Mouse (Mus musculus) embryo, embryonic 11.5 days (tissue): ENCODE data around the gene Bcas3.

Source experiments
- DNase-seq: peaks from one replicate; pipeline ENCODE4 v3.0.0-alpha.2; 2012; ENCODE audit warnings: low read depth, low spot score

The Bcas3 gene

DNA sequence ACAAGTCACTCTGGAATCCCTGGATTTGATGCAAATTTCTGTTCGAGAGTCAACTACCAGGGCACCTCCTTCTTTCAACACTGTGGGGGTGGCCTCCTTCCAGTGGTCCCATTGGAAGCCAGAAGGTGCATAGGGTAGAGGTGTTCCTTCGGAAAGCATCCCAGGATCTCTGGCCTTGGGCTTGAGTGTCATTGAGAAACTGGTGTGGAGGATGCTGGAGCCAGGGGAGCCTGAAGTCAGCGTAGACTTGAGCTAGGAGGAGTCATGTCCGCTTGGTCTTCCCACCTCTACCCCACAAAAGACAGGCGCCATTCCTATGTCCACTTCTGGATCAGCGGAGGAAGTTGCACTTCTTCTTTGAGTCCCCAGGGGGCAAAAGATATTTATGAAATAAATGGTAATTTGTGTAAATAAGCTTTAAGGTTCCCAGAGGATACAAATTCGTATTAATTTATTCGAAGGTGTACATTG lies 488.3 kb downstream of the Bcas3 start:
- no peak for DNase-seq

- peak; percentile 72 for DNase-seq
Observed at GRCm38 (mm10) chr11:85841980-85842379, 489.0 kb downstream of the Bcas3 start.

DNA sequence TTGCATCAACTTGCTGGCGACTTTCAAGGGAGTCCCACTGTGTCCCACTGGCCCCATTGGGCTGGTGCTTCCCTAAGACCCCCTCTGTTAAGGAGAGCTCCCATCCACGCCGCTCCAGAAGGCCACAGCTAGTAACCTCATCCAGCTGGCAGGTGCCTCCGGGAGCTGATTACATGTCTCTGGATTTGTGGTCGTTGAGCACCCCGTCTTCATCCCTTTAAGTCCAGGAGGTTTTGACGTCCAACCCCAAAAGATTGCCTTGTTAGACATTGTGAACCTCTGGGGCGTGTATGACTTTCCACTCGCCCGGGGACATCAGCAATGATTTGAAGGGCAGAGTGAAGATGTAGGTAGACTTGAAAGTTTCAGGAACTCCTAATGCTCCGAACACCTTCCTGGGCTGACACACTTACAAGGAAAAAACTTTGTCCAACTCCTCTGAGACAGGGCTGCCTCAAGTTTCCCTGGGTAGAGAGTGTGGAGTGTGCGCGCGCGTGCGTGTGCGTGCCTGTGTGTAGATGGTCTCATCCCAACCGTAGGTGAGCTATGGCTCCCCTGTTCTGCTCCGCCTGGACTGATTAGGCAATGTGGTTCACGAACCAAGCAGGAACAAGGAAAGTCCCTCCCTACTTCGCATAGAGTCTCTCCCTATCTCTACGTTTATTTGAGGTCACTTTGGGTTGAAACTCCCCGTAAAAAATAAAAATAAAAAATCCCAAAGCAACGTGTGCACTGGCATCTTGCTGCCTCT lies 489.8 kb downstream of the Bcas3 start:
- DNase-seq, result no peak

- DNase-seq, result peak; percentile 69
Observed at GRCm38 (mm10) chr11:85843347-85843692, 490.4 kb downstream of the Bcas3 start.

- peak; percentile 87 for DNase-seq
Observed at GRCm38 (mm10) chr11:85844144-85844965, 491.4 kb downstream of the Bcas3 start.

GRCm38 (mm10) chr11:85844971-85845370 lies 492.0 kb downstream of the Bcas3 start:
- DNase-seq, result no peak

- DNase-seq, result no peak
Observed at GRCm38 (mm10) chr11:85845921-85846320, 493.0 kb downstream of the Bcas3 start.

DNA sequence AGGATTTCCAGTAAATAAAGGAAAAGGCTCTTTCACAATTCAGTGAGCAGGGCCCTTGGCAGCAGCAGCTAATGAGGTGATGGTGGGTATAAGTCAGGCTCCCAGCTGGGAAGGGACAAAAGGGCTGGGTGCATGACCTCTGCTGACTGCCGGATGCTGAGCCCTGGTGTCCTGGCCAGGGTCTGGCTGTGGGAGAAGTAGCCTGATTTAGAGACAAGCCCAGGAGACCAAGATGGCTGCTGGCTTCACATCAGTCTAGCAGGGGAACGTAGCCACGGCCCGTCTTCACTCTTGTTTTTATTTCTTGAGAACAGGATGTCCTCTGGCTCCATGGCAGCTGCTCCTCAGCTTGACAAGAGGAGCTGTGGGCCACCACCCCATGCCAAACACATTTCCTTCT lies 493.5 kb downstream of the Bcas3 start:
- no peak for DNase-seq

DNA sequence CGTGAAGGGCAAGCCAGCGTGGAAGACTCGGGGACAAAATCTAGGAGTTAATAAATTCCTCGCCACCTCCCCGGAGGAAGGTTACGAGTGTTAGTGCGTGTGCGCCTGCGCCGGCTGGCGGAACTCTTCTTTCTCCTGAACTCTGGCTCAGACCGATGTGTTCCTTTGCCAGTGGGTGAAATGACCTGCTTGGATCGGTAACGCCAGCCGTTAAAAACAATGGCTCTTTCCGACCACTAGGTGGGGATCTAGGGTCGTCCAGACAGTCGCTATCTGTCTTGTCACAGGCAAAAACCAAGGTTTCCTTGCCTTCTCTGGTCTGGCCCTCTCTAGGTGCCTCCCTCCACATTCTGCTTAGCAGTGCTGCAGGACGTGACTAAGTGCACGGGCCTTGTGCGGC lies 496.1 kb downstream of the Bcas3 start:
- DNase-seq, result peak; percentile 84

- no peak for DNase-seq
Observed at GRCm38 (mm10) chr11:85850233-85850632, 497.3 kb downstream of the Bcas3 start, which contains the start of gene Gm11444. TSS of gene Gm11444 (minus strand) at chr11:85850333.

- DNase-seq, result no peak
Observed at GRCm38 (mm10) chr11:85850758-85851157, 497.8 kb downstream of the Bcas3 start.

DNA sequence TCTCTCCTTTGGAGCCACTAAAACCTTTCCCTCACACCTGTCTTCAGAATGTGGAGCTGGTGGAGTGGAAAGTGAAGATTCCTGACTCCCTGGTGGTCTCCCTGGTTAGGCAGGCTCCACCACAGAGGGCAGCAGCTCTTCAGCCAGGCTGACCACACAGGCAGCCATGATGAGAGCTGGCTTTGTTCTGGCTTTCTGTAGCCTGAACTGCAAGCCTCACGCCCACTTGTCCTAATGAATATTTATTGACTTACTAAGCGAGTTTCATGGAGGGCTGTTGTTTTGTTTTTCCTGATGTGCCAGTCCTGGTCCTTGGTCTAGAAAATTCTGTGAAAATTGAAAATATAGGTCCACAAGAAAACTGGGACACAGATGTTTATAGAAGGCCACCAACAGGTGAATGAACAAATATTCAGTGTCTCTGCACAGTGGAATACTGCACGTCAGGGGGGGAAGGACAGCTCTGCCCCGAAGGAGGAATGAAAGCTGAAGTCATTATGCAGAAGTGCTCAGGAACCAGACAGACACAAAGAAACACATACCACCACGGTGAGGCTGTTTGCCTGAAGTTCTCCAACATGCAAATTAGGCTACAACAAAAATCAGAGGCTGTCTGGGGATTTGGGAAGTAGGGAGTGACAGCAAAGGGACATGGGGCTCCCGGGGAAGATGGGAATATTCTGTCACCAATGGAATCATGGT lies 505.2 kb downstream of the Bcas3 start:
- DNase-seq, result no peak

- no peak for DNase-seq
Observed at GRCm38 (mm10) chr11:85864363-85864762, 511.4 kb downstream of the Bcas3 start.
